Mouse (Mus musculus): ENCODE measurements around the gene Rbbp6. TPM values are rescaled to one million over a fixed set of nuclear protein-coding genes. Genes with fewer than 3 reads are reported as not detected.

Rbbp6 gene
- total RNA-seq, 1 experiment from 2014 or later = 65.4 TPM

DNA sequence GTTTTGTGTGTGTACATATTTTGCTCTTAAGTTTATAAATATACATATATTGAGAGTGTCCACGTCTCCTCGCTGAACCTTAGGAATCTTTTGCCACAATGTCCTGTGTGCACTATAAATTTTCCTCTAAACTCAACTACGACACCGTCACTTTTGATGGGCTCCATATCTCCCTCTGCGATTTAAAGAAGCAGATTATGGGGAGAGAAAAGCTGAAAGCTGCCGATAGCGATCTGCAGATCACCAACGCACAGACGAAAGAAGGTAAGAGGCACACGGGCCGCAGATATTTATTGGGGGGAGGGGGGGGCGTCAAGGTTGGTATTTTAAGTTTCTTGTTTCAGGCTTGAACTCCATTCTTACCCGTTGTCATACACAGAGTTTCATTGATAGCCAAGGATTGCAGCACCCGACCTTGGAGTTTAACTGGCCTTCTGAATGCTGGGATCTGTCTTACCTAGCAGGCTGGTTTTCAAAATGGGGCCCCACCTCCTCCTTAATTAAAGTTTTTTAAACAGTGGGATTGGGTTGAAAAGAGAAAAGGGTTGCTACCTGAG is 5.5 kb downstream of the Rbbp6 start:
- DNase-seq = peak; percentile 10

GRCm38 (mm10) chr7:122972006-122972689 is 6.7 kb downstream of the Rbbp6 start:
- DNase-seq = no peak

- DNase-seq = no peak
These were observed 14.0 kb downstream of the Rbbp6 start for GRCm38 (mm10) chr7:122979514-122979913.

- DNase-seq = no peak
These were observed 32.7 kb downstream of the Rbbp6 start for GRCm38 (mm10) chr7:122998189-122998588.

- no peak for DNase-seq
These were observed 34.4 kb downstream of the Rbbp6 start for GRCm38 (mm10) chr7:122999871-123000396.

- no peak for DNase-seq
These were observed 35.3 kb downstream of the Rbbp6 start for GRCm38 (mm10) chr7:123000796-123001195.

DNA sequence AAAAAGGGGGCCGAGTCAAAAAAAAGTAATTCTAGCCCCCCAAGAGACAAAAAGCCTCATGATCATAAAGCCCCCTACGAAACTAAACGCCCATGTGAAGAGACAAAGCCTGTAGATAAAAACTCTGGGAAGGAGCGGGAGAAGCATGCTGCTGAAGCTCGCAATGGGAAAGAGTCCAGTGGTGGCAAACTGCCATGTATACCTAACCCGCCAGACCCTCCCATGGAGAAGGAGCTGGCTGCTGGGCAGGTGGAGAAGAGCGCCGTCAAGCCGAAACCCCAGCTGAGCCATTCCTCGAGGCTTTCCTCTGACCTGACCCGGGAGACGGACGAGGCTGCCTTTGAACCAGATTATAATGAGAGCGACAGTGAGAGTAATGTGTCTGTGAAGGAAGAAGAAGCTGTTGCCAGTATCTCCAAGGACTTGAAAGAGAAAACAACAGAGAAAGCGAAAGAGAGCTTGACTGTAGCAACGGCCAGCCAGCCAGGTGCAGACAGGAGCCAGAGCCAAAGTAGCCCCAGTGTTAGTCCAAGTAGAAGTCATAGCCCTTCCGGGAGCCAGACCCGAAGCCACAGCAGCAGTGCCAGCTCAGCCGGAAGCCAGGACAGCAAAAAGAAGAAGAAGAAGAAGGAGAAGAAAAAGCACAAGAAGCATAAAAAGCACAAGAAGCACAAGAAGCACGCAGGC is 36.0 kb downstream of the Rbbp6 start:
- DNase-seq = no peak

GRCm38 (mm10) chr7:123002028-123002410 is 36.5 kb downstream of the Rbbp6 start:
- DNase-seq = no peak

DNA sequence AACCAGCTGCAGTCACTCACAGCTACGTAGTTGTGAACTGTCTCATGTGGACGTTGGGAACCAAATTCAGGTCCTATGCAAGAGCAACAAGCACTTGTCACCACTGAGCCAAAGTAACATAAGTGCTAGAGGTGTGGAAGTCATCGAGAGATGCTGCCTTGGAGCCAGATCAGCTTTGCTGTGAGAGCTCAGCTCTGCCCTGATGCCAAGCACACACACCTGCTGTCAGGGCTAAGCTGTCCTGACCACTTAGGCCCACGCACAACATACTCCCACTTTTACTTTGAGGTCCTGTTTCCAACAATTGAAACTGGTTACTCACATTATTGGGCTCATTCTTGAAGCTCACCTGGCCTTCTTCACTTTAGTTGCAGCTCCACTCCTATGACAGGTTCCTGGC is 37.7 kb downstream of the Rbbp6 start:
- DNase-seq = no peak

- no peak for DNase-seq
These were observed 39.0 kb downstream of the Rbbp6 start for GRCm38 (mm10) chr7:123004442-123004841.

DNA sequence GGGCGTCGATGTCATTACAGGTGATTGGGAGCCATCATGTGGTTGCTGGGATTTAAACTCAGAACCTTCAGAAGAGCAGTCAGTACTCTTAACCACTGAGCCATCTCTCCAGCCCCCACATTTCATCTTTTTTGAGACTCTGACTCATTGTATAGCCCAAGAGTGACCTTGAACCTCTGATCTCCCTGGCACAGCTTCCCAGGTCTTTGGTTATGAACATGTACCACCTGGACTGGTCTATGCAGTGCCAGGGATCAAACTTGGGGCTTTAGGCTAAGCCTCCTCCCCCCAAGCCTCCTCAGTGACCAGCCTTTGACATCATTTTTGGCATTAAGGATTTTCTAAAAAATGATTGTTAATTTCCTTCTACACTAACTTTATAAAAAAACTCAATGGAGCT is 40.8 kb downstream of the Rbbp6 start:
- DNase-seq = peak; percentile 6

DNA sequence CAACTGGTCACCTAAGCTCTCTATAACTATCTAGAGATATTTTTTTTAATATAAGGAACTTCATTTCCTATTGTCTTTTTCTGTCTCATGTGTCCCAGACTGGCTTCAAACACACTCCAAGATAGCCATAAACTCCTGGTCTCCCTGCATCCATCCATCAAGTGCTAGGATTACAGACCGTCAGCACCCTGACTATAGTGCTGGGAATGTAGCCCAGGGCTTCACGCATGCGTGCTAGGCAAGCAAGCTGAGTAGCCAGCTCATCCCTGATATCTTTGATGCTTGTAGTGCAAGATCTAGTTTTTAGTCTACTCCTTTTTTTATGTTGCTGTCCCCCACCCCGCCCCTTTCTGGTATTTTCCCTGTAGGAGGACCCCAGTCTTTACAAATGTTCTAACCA is 42.3 kb downstream of the Rbbp6 start:
- DNase-seq = no peak

DNA sequence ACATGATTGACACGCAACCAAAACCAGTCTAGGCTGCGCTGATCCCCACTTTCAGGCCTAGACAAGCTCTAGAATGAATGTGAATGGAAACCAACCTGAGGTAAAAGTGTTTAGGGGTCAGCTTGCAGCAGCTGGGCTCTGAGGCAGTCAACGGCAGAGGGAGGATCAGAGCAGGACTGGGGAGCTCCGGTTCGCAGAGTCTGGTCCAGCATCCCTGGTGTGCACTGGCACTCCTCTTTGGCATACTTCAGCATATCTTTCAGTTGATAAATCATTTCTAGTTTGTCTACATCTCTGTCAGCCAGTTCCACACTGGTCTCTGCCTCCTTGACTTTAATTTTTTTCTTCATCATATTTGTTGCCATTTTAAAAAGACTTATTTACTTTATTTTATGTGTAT is 48.0 kb downstream of the Rbbp6 start:
- no peak for DNase-seq

GRCm38 (mm10) chr7:123014729-123015128 is 49.2 kb downstream of the Rbbp6 start:
- no peak for DNase-seq

DNA sequence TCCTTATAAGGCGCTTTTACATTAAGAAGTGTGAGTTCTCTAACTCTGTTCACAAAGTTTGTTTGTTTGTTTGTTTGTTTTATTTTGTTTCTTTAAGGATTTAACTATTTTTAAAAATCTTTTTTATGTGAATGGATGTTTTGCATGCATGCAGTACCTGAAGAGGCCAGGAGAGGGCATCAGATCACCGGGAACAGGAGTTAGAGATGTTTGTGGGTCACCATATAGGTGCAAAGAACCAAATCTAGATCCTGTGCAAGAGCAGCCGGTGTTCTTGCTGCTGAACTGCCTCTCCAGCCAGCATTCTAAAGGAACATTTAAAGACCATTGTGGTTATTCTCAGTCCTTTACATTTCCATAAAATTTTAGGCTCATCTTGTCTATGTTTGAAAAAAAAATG is 52.1 kb downstream of the Rbbp6 start:
- DNase-seq = peak; percentile 31

GRCm38 (mm10) chr7:123025123-123025522 is 59.6 kb downstream of the Rbbp6 start:
- no peak for DNase-seq

DNA sequence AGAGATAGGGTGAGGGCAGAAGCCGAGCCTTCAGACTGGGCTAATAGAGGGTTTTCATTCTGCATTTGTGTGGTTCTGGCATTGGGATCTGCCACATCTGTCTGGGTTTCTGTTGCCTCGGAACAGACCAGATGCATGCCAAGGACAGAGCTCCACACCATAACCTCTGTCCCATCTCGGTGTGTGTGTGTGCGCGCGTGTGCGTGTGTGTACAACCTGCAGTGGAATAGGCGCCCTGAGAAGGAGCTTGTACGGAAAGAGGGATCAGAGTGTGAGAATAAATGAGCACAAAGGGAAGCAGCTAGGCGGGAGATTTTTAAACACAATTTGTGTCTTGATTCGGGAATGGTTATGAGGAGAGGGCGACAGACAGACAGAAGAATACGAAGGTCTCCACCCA is 64.8 kb downstream of the Rbbp6 start:
- DNase-seq = no peak

DNA sequence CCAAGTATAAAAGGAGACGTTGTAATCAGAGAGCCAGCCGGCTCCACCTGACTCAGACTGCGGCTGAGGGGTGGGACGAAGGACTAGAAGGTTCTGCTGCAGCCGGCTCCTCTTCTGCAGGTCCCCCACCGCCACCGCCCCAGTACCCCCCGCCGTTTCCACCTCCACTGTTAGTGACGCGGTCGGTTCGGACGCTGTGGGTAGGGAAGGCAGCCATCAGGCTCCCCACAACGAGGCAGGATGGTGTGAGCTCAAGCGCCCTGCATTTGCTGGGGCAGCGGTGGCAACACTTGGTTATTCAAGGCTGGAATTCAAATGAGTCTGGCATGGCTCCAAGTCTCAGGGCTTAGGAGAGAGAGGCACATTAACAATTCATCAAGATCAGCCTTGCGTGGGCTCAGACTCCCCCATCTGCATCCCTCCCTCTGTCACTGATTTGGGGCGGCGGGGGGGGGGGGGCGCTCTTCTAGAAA is 65.3 kb downstream of the Rbbp6 start:
- peak; percentile 35 for DNase-seq

GRCm38 (mm10) chr7:123031211-123031743 is 65.8 kb downstream of the Rbbp6 start:
- no peak for DNase-seq

GRCm38 (mm10) chr7:123035314-123035713 is 69.8 kb downstream of the Rbbp6 start:
- DNase-seq = no peak

DNA sequence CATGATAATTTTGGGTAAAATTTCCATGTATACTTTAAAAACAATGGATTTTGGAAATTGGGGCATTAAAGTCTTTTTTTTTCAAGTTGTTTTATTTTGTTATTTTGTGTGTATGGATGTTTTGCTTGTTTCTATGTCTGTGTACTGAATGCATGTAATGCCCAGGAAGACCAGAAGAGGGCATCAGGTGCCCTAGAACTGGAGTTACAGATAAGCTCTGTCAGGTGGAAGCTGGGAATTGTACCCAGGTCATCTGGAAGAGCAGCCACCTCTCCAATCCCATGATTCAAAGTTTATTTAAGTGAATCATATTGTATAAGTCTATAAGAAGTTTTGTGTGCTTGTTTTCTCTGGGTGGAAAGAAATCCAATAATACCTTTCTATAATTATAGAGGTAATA is 73.8 kb downstream of the Rbbp6 start:
- DNase-seq = no peak

- no peak for DNase-seq
These were observed 79.7 kb downstream of the Rbbp6 start for GRCm38 (mm10) chr7:123045146-123045545.

GRCm38 (mm10) chr7:123046473-123047091 is 81.1 kb downstream of the Rbbp6 start:
- DNase-seq = no peak

Measured in adrenal gland, postnatal 25 days (tissue).